Mouse (Mus musculus): ENCODE measurements around the gene Cryba1. TPM values are rescaled to one million over a fixed set of nuclear protein-coding genes. Genes with fewer than 3 reads are reported as not detected.

Gene Cryba1
- total RNA-seq, 2 experiments from 2014 or later = not detected

Other genes with a start within 250 kb of the Cryba1 start
- gene Ankrd13b, start 235.6 kb downstream of the Cryba1 start, total RNA-seq (2021) = 10 to 100 TPM; 10.7 to 11.7 TPM
- 10 to 100 TPM; 51.3 TPM for gene Git1, start 231.7 kb downstream of the Cryba1 start, total RNA-seq (2021)
- 1 to 10 TPM; 1.9 to 2.0 TPM for gene Abhd15, start 210.2 kb downstream of the Cryba1 start, total RNA-seq (2021)
- 1 to 10 TPM; 8.4 to 9.6 TPM for gene Trp53i13, start 209.3 kb downstream of the Cryba1 start, total RNA-seq (2021)
- not detected for gene Gm10392, start 206.1 kb downstream of the Cryba1 start, total RNA-seq (2021)
- gene Taok1, start 117.5 kb downstream of the Cryba1 start, total RNA-seq (2021) = 10 to 100 TPM; 51.8 to 58.4 TPM
- 10 to 100 TPM; 45.6 to 54.3 TPM for gene Nufip2, start 39.1 kb downstream of the Cryba1 start, total RNA-seq (2021)
- 100 to 1,000 TPM; 273 to 280 TPM for gene Myo18a, start 38.0 kb upstream of the Cryba1 start, total RNA-seq (2021)
- gene Gm10277, start 62.5 kb upstream of the Cryba1 start, total RNA-seq (2021) = not detected
- gene Pipox, start 168.8 kb upstream of the Cryba1 start, total RNA-seq (2021) = 1 to 10 TPM in 1 of 2 experiments, under 1 TPM in 1; 0.52 to 1.3 TPM
- under 1 TPM; 0.21 to 0.22 TPM for gene Sez6, start 205.5 kb upstream of the Cryba1 start, total RNA-seq (2021)

Data from heart, postnatal 25 days (tissue).